Mouse (Mus musculus) CH12.LX (cell line): ENCODE data around the gene Mettl26. TPM values are rescaled to one million over a fixed set of nuclear protein-coding genes. Genes with fewer than 3 reads are reported as not detected.
A peak's percentile ranks its signal among the peaks of the same experiment; 100 is the strongest.

ENCODE experiments used
- DNase-seq: peaks from one replicate; pipeline ENCODE4 v3.0.0-alpha.2; 2013; ENCODE audit errors: extremely low read depth
- H3K27ac ChIP-seq: 2 replicates; pipeline ENCODE4 v1.5.1; 2012; ENCODE audit warnings: low read depth, mild to moderate bottlenecking, control low read depth, moderate library complexity; ENCODE audit not compliant: insufficient read depth
- H3K27me3 ChIP-seq: replicated peaks from 2 replicates; pipeline ENCODE3; 2012; ENCODE audit warnings: inconsistent platforms
- H3K36me3 ChIP-seq, 2 experiments: replicated peaks in 1 of 2; 2 replicates each; pipeline versions ENCODE3 to v1.6.1; 2012; ENCODE audit warnings: inconsistent platforms in 1 of 2, low read length in 1 of 2, mild to moderate bottlenecking in 1 of 2, mixed read lengths in 1 of 2, moderate library complexity in 1 of 2; ENCODE audit not compliant: control insufficient read depth in 1 of 2, insufficient read depth in 1 of 2
- H3K4me1 ChIP-seq, 2 experiments: 2 replicates each; pipeline ENCODE4 v1.6.1; 2012; ENCODE audit warnings: inconsistent platforms in 1 of 2, moderate library complexity in 1 of 2; ENCODE audit not compliant: insufficient read depth in 2 of 2, control insufficient read depth in 1 of 2
- H3K4me2 ChIP-seq: 2 replicates; pipeline ENCODE4 v1.6.1; 2012; ENCODE audit warnings: low read depth, mild to moderate bottlenecking, control low read depth; ENCODE audit not compliant: poor library complexity, insufficient read depth, severe bottlenecking
- H3K4me3 ChIP-seq, 3 experiments: fragments of 150-350 bp in 1 of 3; sonication (generic) in 1 of 3; replicated peaks in 1 of 3; 2 replicates each; pipeline versions ENCODE3 to v1.5.1; 2011 to 2012; ENCODE audit warnings: low read depth in 2 of 3, low read length in 2 of 3, mild to moderate bottlenecking in 2 of 3, moderate library complexity in 2 of 3, control low read depth in 1 of 3, improper control_type of control experiment in 1 of 3, inconsistent platforms in 1 of 3, mixed read lengths in 1 of 3; ENCODE audit not compliant: poor library complexity in 1 of 3
- H3K79me2 ChIP-seq: replicated peaks from 2 replicates; pipeline ENCODE4 v1.6.1; 2012; ENCODE audit warnings: mild to moderate bottlenecking, moderate library complexity; ENCODE audit not compliant: control insufficient read depth, poor library complexity, insufficient read depth, severe bottlenecking; ENCODE audit errors: extremely low read depth
- H3K9ac ChIP-seq: 2 replicates; pipeline ENCODE4 v1.6.1; 2012; ENCODE audit warnings: low read depth, mild to moderate bottlenecking, control low read depth, moderate library complexity; ENCODE audit not compliant: insufficient read depth
- H3K9me3 ChIP-seq: replicated peaks from 2 replicates; pipeline ENCODE3; 2012; ENCODE audit warnings: low read length, inconsistent platforms, mixed read lengths
- BHLHE40 ChIP-seq: IDR thresholded peaks from 2 replicates; pipeline ENCODE4 v1.6.1; 2011; ENCODE audit warnings: mild to moderate bottlenecking, low read depth, low read length, improper control_type of control experiment
- CHD1 ChIP-seq: IDR thresholded peaks from 2 replicates; pipeline ENCODE4 v1.6.1; 2012; ENCODE audit warnings: low read depth, low read length, improper control_type of control experiment, inconsistent platforms
- CTCF ChIP-seq, 2 experiments: IDR thresholded peaks in 1 of 2; conservative IDR thresholded peaks in 1 of 2; 2 replicates each; pipeline ENCODE4 v1.5.1; 2011 to 2012; ENCODE audit warnings: low read depth in 2 of 2, low read length in 2 of 2, improper control_type of control experiment in 1 of 2, inconsistent platforms in 1 of 2, mild to moderate bottlenecking in 1 of 2, moderate library complexity in 1 of 2
- ELF1 ChIP-seq: IDR thresholded peaks from 2 replicates; pipeline ENCODE4 v1.6.1; 2014; ENCODE audit warnings: low read depth, mild to moderate bottlenecking, inconsistent platforms, low read length, improper control_type of control experiment
- EP300 ChIP-seq: IDR thresholded peaks from 2 replicates; pipeline ENCODE4 v1.6.1; 2011; ENCODE audit warnings: low read length, improper control_type of control experiment
- ETS1 ChIP-seq: conservative IDR thresholded peaks from 2 replicates; pipeline ENCODE4 v1.6.1; 2012; ENCODE audit warnings: low read depth, mild to moderate bottlenecking, inconsistent platforms, low read length, improper control_type of control experiment, moderate library complexity
- KAT2A ChIP-seq: IDR thresholded peaks from 2 replicates; pipeline ENCODE4 v1.6.1; 2012; ENCODE audit warnings: low read length, improper control_type of control experiment, inconsistent platforms; ENCODE audit not compliant: insufficient replicate concordance
- MAZ ChIP-seq: IDR thresholded peaks from 2 replicates; pipeline ENCODE4 v1.6.1; 2012; ENCODE audit warnings: low read depth, mild to moderate bottlenecking, inconsistent platforms, low read length, improper control_type of control experiment, moderate library complexity
- POLR2A ChIP-seq: IDR thresholded peaks from 2 replicates; pipeline ENCODE4 v1.6.1; 2011; ENCODE audit warnings: low read depth, mild to moderate bottlenecking, improper control_type of control experiment, low read length
- POLR2AphosphoS2 ChIP-seq: IDR thresholded peaks from 2 replicates; pipeline ENCODE4 v1.6.1; 2011; ENCODE audit warnings: low read depth, low read length, improper control_type of control experiment
- TCF12 ChIP-seq: IDR thresholded peaks from 2 replicates; pipeline ENCODE4 v1.6.1; 2014; ENCODE audit warnings: low read depth, mild to moderate bottlenecking, inconsistent platforms, low read length, improper control_type of control experiment
- ZMIZ1 ChIP-seq: IDR thresholded peaks from 2 replicates; pipeline ENCODE4 v1.6.1; 2012; ENCODE audit warnings: low read depth, mild to moderate bottlenecking, inconsistent platforms, low read length, improper control_type of control experiment
- dilution Hi-C: fragments of 300-500 bp; cut with MboI; formaldehyde crosslinking; loops from 2 replicates; pipeline ENCODE4 v1.14.3; 2020; ENCODE audit warnings: low sequenced_read_pairs; ENCODE audit not compliant: extremely low pct_unique_long_range_greater_than_20kb, extremely low pct_ligation_motif_present
- in situ Hi-C: fragments of 300-500 bp; cut with MboI; formaldehyde crosslinking; loops from 3 replicates; pipeline ENCODE4 v1.14.3; 2019; ENCODE audit warnings: low sequenced_read_pairs, low pct_ligation_motif_present, low pct_unique_long_range_greater_than_20kb, mixed read lengths
- polyA plus RNA-seq: library from polyadenylated mRNA; unstranded; fragments of >175 nt; gene quantifications from 2 replicates; pipeline ENCODE4 v1.2.1, GENCODE M21; 2012; ENCODE audit warnings: low read depth; ENCODE audit not compliant: insufficient read length
- total RNA-seq, 2 experiments: library from RNA; depleted of rRNA; stranded (reverse); fragments of 300-350 nt in 1 of 2; fragments of >200 nt in 1 of 2; gene quantifications; 2 replicates each; pipeline ENCODE4 v1.2.3; 2012 to 2014

The Mettl26 gene
- total and polyA plus RNA-seq, 3 experiments: 29.8 to 52.5 (median 33.0) TPM

GRCm38 (mm10) chr17:25880913-25881641 is 6.2 kb downstream of the Mettl26 start:
- Histone ChIP-seq H3K4me2 (no peak overlapping the region), H3K9ac (no peak overlapping the region), H3K79me2 (no peaks in the 10 kb centered on the region), H3K4me1 (peaks cover 4 to 12% of the 10 kb centered on the region in 2 experiments), H3K9me3 (no peaks in the 10 kb centered on the region), H3K27me3 (no peaks in the 10 kb centered on the region), H3K4me3 (no peak overlapping the region), H3K27ac (no peak overlapping the region), H3K36me3 (peaks cover 60 to 94% of the 10 kb centered on the region in 2 experiments)
- dilution Hi-C loops (no loop called here), in situ Hi-C loops (loop anchor here (5.0 kb wide), 3 partner anchors 36 to 211 kb away; partner anchors contain the start of genes Decr2 and Rab40c)
- TF ChIP-seq POLR2AphosphoS2 (0 out of 2 replicates have a peak, but pooled peaks have one; percentile 49), BHLHE40 (no peak)
- DNase-seq: no peak

GRCm38 (mm10) chr17:25881691-25882090 is 6.8 kb downstream of the Mettl26 start:
- no peak for TF ChIP-seq MAZ
- no peak for TF ChIP-seq TCF12
- TF ChIP-seq CTCF (conservative IDR thresholded peaks at IDR 0.05 in 1 of 2, IDR thresholded peaks at IDR 0.05 in 1 of 2; ENCODE audit: low read depth in 2 of 2, low read length in 2 of 2): no peak
- no peak for TF ChIP-seq ELF1
- TF ChIP-seq KAT2A: no peak
- TF ChIP-seq EP300: no peak
- in situ Hi-C loops: loop anchor here (5.0 kb wide), 3 partner anchors 36 to 211 kb away; partner anchors contain the start of genes Decr2 and Rab40c
- peaks cover 60 to 97% of the 10 kb centered on the region in 2 experiments for H3K36me3 ChIP-seq
- H3K4me1 ChIP-seq: peaks cover 0 to 8% of the 10 kb centered on the region in 2 experiments; a peak in 2 of 4 replicates
- no peaks in the 10 kb centered on the region for H3K9me3 ChIP-seq
- no peaks in the 10 kb centered on the region for H3K27me3 ChIP-seq
- dilution Hi-C loops: no loop called here
- no peak overlapping the region for H3K27ac ChIP-seq
- no peak overlapping the region for H3K9ac ChIP-seq
- H3K4me3 ChIP-seq: no peak overlapping the region
- no peak for DNase-seq
- H3K4me2 ChIP-seq: no peak overlapping the region
- H3K79me2 ChIP-seq: no peaks in the 10 kb centered on the region

GRCm38 (mm10) chr17:25882306-25882705 is 7.4 kb downstream of the Mettl26 start:
- H3K36me3 ChIP-seq: peaks cover 61 to 97% of the 10 kb centered on the region in 2 experiments
- no peaks in the 10 kb centered on the region for H3K79me2 ChIP-seq
- dilution Hi-C loops: no loop called here
- H3K4me2 ChIP-seq: no peak overlapping the region
- TF ChIP-seq ZMIZ1: 0 out of 2 replicates have a peak, but pooled peaks have one; percentile 29
- no peak for TF ChIP-seq ETS1
- 0 out of 2 replicates have a peak, but pooled peaks have one; percentile 27 for TF ChIP-seq POLR2AphosphoS2
- no peak for TF ChIP-seq CHD1
- TF ChIP-seq POLR2A: 0 out of 2 replicates have a peak, but pooled peaks have one; percentile 24
- in situ Hi-C loops: loop anchor here (5.0 kb wide), 3 partner anchors 35 to 210 kb away; partner anchors contain the start of genes Decr2 and Rab40c
- H3K9me3 ChIP-seq: no peaks in the 10 kb centered on the region
- H3K27ac ChIP-seq: no peak overlapping the region
- no peak for DNase-seq
- no peak overlapping the region for H3K9ac ChIP-seq
- H3K4me1 ChIP-seq: peaks cover 0 to 5% of the 10 kb centered on the region in 2 experiments; a peak in 1 of 4 replicates
- no peak overlapping the region for H3K4me3 ChIP-seq
- no peaks in the 10 kb centered on the region for H3K27me3 ChIP-seq
